Mouse (Mus musculus): ENCODE results near the gene Tmem237.

GRCm38 (mm10) chr1:59051306-59051705, 68.9 kb downstream of the Tmem237 start:
- TF ChIP-seq CTCF (conservative IDR thresholded peaks at IDR 0.05; ENCODE audit: insufficient read depth, insufficient read length, low read depth, low read length): no peak
- no peak for TF ChIP-seq POLR2A (IDR thresholded peaks at IDR 0.05; ENCODE audit: low read depth, low read length)

Data from kidney, adult 2 months (tissue).